Mouse (Mus musculus) heart, embryonic 14.5 days (tissue): ENCODE measurements around the gene Crp. TPM values are rescaled to one million over a fixed set of nuclear protein-coding genes. Genes with fewer than 3 reads are reported as not detected.

Experiments used
- ATAC-seq: fragments of 200-750 bp; cut with Nextera tagmentation; 2 replicates; pipeline ENCODE4 v1.8.0; 2017; ENCODE audit warnings: low read depth, moderate TSS enrichment; ENCODE audit not compliant: insufficient number of reproducible peaks, insufficient read depth, low FRiP score
- H3K27ac ChIP-seq, 2 experiments: fragments of 200-500 bp in 1 of 2; fragments of 300-500 bp in 1 of 2; sonication (generic) in 1 of 2; replicated peaks in 1 of 2; 2 replicates each; pipeline ENCODE4 v1.5.1; 2012 to 2014; ENCODE audit warnings: low read depth in 2 of 2, low read length in 2 of 2, control low read depth in 1 of 2, mild to moderate bottlenecking in 1 of 2, mixed read lengths in 1 of 2; ENCODE audit not compliant: control insufficient read depth in 1 of 2, insufficient read depth in 1 of 2
- H3K27me3 ChIP-seq: fragments of 300-500 bp; sonication (generic); 2 replicates; pipeline ENCODE4 v1.6.1; 2014; ENCODE audit warnings: mild to moderate bottlenecking, low read length, control low read depth; ENCODE audit not compliant: control insufficient read depth, insufficient read depth
- H3K36me3 ChIP-seq: fragments of 300-500 bp; sonication (generic); 2 replicates; pipeline ENCODE4 v1.6.1; 2014; ENCODE audit warnings: mild to moderate bottlenecking, control low read depth, low read length, mixed read lengths; ENCODE audit not compliant: control insufficient read depth, insufficient read depth
- H3K4me1 ChIP-seq, 2 experiments: fragments of 200-500 bp in 1 of 2; fragments of 300-500 bp in 1 of 2; sonication (generic) in 1 of 2; 2 replicates each; pipeline ENCODE4 v1.6.1; 2012 to 2014; ENCODE audit warnings: low read length in 2 of 2, control low read depth in 1 of 2, mixed read lengths in 1 of 2; ENCODE audit not compliant: control insufficient read depth in 2 of 2, insufficient read depth in 2 of 2
- H3K4me2 ChIP-seq: fragments of 300-500 bp; sonication (generic); 2 replicates; pipeline ENCODE4 v1.6.1; 2014; ENCODE audit warnings: mild to moderate bottlenecking, low read length
- H3K4me3 ChIP-seq, 2 experiments: fragments of 200-500 bp in 1 of 2; fragments of 300-500 bp in 1 of 2; sonication (generic) in 1 of 2; 2 replicates each; pipeline ENCODE4 v1.5.1; 2012 to 2014; ENCODE audit warnings: low read length in 2 of 2, mild to moderate bottlenecking in 2 of 2, control low read depth in 1 of 2, low read depth in 1 of 2, moderate library complexity in 1 of 2; ENCODE audit not compliant: control insufficient read depth in 1 of 2, insufficient read depth in 1 of 2
- H3K9ac ChIP-seq: fragments of 300-500 bp; sonication (generic); 2 replicates; pipeline ENCODE4 v1.6.1; 2014; ENCODE audit warnings: mild to moderate bottlenecking, low read length
- H3K9me3 ChIP-seq: fragments of 300-500 bp; sonication (generic); 2 replicates; pipeline ENCODE4 v1.6.1; 2016; ENCODE audit warnings: low read length, control low read depth; ENCODE audit not compliant: control insufficient read depth
- WGBS: fragments of 180-500 bp; shearing (Covaris S2); extraction: QIAGEN DNeasy Blood & Tissue Kit; methylation state at CpG from one replicate; pipeline ENCODE4 v1.1.7; 2014; 5-methylcytosine and 5-hydroxymethylcytosine counted together
- polyA plus RNA-seq: library from polyadenylated mRNA; unstranded; fragments of >200 nt; fragmentation: Nextera tagmentation; extraction: Ambion mirVana; gene quantifications from 2 replicates; pipeline ENCODE4 v1.2.1, GENCODE M21; 2014

The Crp gene
- polyA plus RNA-seq, 1 experiment from 2014 or later: not detected

DNA sequence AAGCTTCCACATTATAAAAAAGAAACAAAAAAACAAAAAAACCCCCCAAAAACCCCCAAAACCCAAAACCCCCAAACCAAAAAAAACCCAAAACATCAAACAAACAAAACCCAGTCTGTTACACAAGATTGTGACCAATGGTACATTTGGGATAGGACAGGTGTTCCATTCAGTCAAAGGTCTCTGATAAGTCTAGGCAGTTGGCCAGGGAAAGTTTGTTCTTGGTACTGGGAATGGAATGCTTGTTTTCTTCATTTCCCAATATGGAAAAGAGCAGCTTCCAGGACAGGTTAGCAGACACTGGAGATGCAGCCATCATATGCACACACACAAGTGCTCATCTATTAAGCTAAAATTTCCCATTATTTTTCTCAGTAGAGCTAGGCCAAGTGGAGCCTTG lies 433 bp upstream of the Crp start:
- no peaks in the 10 kb centered on the region for H3K27me3 ChIP-seq
- H3K4me3 ChIP-seq: no peak overlapping the region
- H3K4me2 ChIP-seq: no peak overlapping the region
- ATAC-seq: no peak
- no peak overlapping the region for H3K27ac ChIP-seq
- no peak overlapping the region for H3K9ac ChIP-seq
- no peaks in the 10 kb centered on the region for H3K4me1 ChIP-seq
- H3K9me3 ChIP-seq: no peaks in the 10 kb centered on the region
- H3K36me3 ChIP-seq: no peaks in the 10 kb centered on the region

DNA sequence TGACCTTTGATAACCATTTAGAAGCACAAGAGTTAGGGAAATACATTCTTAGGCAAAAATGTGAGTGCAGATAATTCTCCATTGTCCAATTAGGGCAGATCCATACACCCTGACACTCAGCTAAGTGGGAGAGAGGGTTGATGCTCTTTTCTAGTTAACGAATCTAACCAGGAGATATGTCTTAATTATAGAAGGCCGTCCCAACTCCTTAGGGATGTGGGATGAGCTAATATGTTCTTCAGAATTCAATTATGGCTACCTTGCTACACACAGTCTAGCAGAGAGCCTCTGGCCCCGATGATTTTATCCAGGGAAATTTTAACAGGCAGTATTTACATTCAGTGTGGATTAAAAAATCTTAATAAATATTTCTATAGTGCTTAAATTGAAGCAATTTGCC lies 3.0 kb downstream of the Crp start:
- WGBS: 83% methylated on average over 3 of the region's 3 CpGs
- ATAC-seq: no peak
- Histone ChIP-seq H3K4me3 (no peak overlapping the region), H3K36me3 (no peaks in the 10 kb centered on the region), H3K4me1 (no peaks in the 10 kb centered on the region), H3K4me2 (no peak overlapping the region), H3K27ac (no peak overlapping the region), H3K9ac (no peak overlapping the region), H3K27me3 (no peaks in the 10 kb centered on the region), H3K9me3 (no peaks in the 10 kb centered on the region)

GRCm38 (mm10) chr1:172701381-172701780 lies 3.5 kb downstream of the Crp start:
- Histone ChIP-seq H3K9me3 (no peaks in the 10 kb centered on the region), H3K4me3 (no peak overlapping the region), H3K4me2 (no peak overlapping the region), H3K9ac (no peak overlapping the region), H3K4me1 (no peaks in the 10 kb centered on the region), H3K27me3 (no peaks in the 10 kb centered on the region), H3K27ac (no peak overlapping the region), H3K36me3 (no peaks in the 10 kb centered on the region)
- ATAC-seq: no peak
- 77% methylated on average over 2 of the region's 2 CpGs for WGBS

DNA sequence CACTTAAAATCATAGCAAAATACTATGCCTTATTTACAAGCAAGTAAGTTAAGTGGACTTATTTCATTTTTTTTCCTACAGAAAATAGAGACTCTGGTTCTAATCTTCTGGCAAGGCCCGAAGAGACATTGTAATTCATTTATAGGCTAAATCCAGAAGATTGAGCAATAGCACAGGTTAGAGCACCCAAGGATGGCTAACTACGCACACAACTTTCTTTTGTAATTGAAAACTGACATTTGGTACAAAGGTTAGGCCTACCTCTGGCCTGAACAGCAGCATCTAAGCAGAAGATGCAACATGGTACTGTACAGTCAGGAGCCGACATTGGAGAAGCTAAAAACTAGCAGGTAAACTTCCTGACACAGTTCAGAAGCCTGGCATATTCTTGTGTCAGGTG lies 4.0 kb downstream of the Crp start:
- no peak overlapping the region for H3K9ac ChIP-seq
- WGBS: 82% methylated on average over 3 of the region's 3 CpGs
- H3K9me3 ChIP-seq: no peaks in the 10 kb centered on the region

DNA sequence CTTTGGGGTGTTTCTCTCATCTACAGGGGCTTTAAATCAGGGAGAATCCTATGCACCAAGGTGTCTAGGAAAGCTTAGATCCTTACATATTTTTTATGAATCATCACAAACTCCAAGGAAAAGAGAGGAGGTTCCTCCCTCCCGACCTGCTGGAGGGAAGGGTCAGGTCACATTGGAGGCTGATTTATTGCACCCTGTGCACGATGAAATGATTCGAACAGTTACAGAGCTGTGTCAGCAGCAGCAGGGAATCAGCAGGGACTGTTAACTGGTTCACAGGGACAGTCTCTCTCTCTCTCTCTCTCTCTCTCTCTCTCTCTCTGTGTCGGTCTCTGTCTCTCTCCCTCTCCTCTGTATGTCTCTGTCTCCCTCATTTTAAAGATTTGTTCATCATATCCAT lies 6.9 kb downstream of the Crp start:
- ATAC-seq: no peak
- WGBS: 71% methylated on average over 4 of the region's 4 CpGs

More for the DNA sequence above, 4.0 kb downstream of the Crp start:
- Histone ChIP-seq H3K27me3 (no peaks in the 10 kb centered on the region), H3K27ac (no peak overlapping the region), H3K4me3 (no peak overlapping the region), H3K36me3 (no peaks in the 10 kb centered on the region), H3K4me1 (no peaks in the 10 kb centered on the region), H3K4me2 (no peak overlapping the region)
- no peak for ATAC-seq

GRCm38 (mm10) chr1:172706243-172706642 lies 8.4 kb downstream of the Crp start:
- H3K36me3 ChIP-seq: no peaks in the 10 kb centered on the region
- H3K9ac ChIP-seq: no peak overlapping the region
- no peak overlapping the region for H3K4me2 ChIP-seq
- no peak overlapping the region for H3K27ac ChIP-seq
- no peaks in the 10 kb centered on the region for H3K9me3 ChIP-seq
- no peaks in the 10 kb centered on the region for H3K4me1 ChIP-seq
- WGBS: 90% methylated on average over 4 of the region's 4 CpGs
- H3K4me3 ChIP-seq: no peak overlapping the region
- H3K27me3 ChIP-seq: no peaks in the 10 kb centered on the region
- no peak for ATAC-seq

More for the DNA sequence above, 6.9 kb downstream of the Crp start:
- Histone ChIP-seq H3K4me3 (no peak overlapping the region), H3K27ac (no peak overlapping the region), H3K27me3 (no peaks in the 10 kb centered on the region), H3K36me3 (no peaks in the 10 kb centered on the region), H3K9me3 (no peaks in the 10 kb centered on the region), H3K9ac (no peak overlapping the region), H3K4me1 (no peaks in the 10 kb centered on the region), H3K4me2 (no peak overlapping the region)

GRCm38 (mm10) chr1:172709788-172710350 lies 12.0 kb downstream of the Crp start:
- Histone ChIP-seq H3K4me2 (no peak overlapping the region), H3K4me3 (no peak overlapping the region), H3K4me1 (no peaks in the 10 kb centered on the region), H3K27me3 (no peaks in the 10 kb centered on the region), H3K9me3 (no peaks in the 10 kb centered on the region), H3K27ac (no peak overlapping the region), H3K9ac (no peak overlapping the region), H3K36me3 (no peaks in the 10 kb centered on the region)
- 76% methylated on average over 3 of the region's 3 CpGs for WGBS
- no peak for ATAC-seq

DNA sequence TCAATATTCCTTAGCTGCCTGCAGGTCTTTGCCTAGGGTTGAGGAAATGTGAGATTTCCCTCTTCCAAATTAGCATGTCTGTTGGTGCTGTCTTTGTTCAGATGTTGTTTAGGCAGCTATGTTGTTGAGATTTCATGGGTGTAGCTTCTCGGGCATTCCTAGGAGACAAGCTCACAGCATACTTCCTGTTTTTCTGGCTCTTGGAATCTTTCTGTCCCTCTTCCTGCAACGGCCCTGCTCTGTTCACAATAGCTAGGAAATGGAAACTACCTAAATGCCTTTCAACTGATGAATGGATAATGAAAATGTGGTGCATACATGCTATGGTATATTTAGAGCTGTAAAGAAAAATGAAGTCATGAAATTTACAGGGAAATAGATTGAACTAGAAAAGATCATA lies 13.5 kb downstream of the Crp start:
- H3K9ac ChIP-seq: no peak overlapping the region
- no peak overlapping the region for H3K4me2 ChIP-seq
- no peaks in the 10 kb centered on the region for H3K9me3 ChIP-seq
- H3K27me3 ChIP-seq: no peaks in the 10 kb centered on the region
- H3K27ac ChIP-seq: peak overlapping the region; percentile 70 to 76; a peak in 3 of 4 replicates
- H3K36me3 ChIP-seq: no peaks in the 10 kb centered on the region
- 55% methylated on average over 2 of the region's 2 CpGs for WGBS
- no peaks in the 10 kb centered on the region for H3K4me1 ChIP-seq
- H3K4me3 ChIP-seq: no peak overlapping the region
- no peak for ATAC-seq
